Mouse (Mus musculus) hindbrain, embryonic 11.5 days (tissue): ENCODE data around the gene Gja3. TPM values are rescaled to one million over a fixed set of nuclear protein-coding genes. Genes with fewer than 3 reads are reported as not detected.
"Not testable (repeated sequence)": the region's sequence is repeated elsewhere in the genome, so short reads cannot be mapped to it uniquely, and the experiment has no call there.

Experiments used
- ATAC-seq: fragments of 200-750 bp; cut with Nextera tagmentation; 2 replicates; pipeline ENCODE4 v1.8.0; 2017; ENCODE audit warnings: mild to moderate bottlenecking, moderate TSS enrichment, moderate library complexity; ENCODE audit not compliant: low FRiP score
- DNase-seq: peaks from one replicate; pipeline ENCODE4 v3.0.0-alpha.2; 2015; ENCODE audit warnings: low spot score
- H3K27ac ChIP-seq: fragments of 300-500 bp; sonication (generic); 2 replicates; pipeline ENCODE4 v1.5.1; 2014; ENCODE audit warnings: mild to moderate bottlenecking, low read depth, low read length
- H3K27me3 ChIP-seq: fragments of 300-500 bp; sonication (generic); 2 replicates; pipeline ENCODE4 v1.6.1; 2014; ENCODE audit warnings: mild to moderate bottlenecking, low read length, moderate library complexity, mixed read lengths; ENCODE audit not compliant: control insufficient read depth, insufficient read depth
- H3K36me3 ChIP-seq: fragments of 300-500 bp; sonication (generic); 2 replicates; pipeline ENCODE4 v1.6.1; 2014; ENCODE audit warnings: mild to moderate bottlenecking, low read length, moderate library complexity, mixed read lengths; ENCODE audit not compliant: control insufficient read depth, insufficient read depth
- H3K4me1 ChIP-seq: fragments of 300-500 bp; sonication (generic); replicated peaks from 2 replicates; pipeline ENCODE4 v1.6.1; 2014; ENCODE audit warnings: low read length, mixed read lengths; ENCODE audit not compliant: control insufficient read depth, insufficient read depth
- H3K4me2 ChIP-seq: fragments of 300-500 bp; sonication (generic); replicated peaks from 2 replicates; pipeline ENCODE4 v1.6.1; 2014; ENCODE audit warnings: mild to moderate bottlenecking, low read depth, low read length
- H3K4me3 ChIP-seq: fragments of 300-500 bp; sonication (generic); 2 replicates; pipeline ENCODE4 v1.5.1; 2014; ENCODE audit warnings: low read depth, low read length
- H3K9ac ChIP-seq: fragments of 300-500 bp; sonication (generic); 2 replicates; pipeline ENCODE4 v1.6.1; 2014; ENCODE audit warnings: low read depth, low read length
- H3K9me3 ChIP-seq: fragments of 300-500 bp; sonication (generic); 2 replicates; pipeline ENCODE4 v1.6.1; 2016; ENCODE audit warnings: low read length; ENCODE audit not compliant: control insufficient read depth
- WGBS: fragments of 180-500 bp; shearing (Covaris S2); extraction: QIAGEN DNeasy Blood & Tissue Kit; methylation state at CpG from one replicate; pipeline ENCODE4 v1.1.7; 2014; 5-methylcytosine and 5-hydroxymethylcytosine counted together
- polyA plus RNA-seq: library from polyadenylated mRNA; unstranded; fragments of >200 nt; fragmentation: Nextera tagmentation; extraction: Ambion mirVana; gene quantifications from 2 replicates; pipeline ENCODE4 v1.2.1, GENCODE M21; 2014

Gene Gja3
- polyA plus RNA-seq, 1 experiment from 2014 or later = not detected

DNA sequence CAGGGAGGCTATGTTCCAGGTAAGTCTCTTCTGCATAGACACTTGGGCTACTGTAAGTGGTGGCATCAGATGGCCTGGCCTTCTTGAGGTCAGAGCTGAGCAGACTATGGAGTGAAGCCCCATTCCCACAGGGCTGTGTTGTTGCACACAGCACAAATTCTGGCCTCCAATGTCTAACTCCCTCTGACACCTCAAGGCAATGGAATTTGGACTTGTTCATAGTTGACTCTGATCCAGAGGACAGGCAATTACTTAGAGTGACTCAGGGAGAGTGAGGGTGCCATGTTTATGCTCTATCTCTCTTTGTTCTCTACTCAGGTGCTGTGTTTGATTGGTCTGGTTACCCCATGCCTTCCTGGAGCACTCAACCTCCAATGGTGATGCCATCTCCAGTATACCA is 41.1 kb downstream of the Gja3 start:
- not testable (repeated sequence) for ATAC-seq, H3K27ac ChIP-seq, H3K4me2 ChIP-seq, DNase-seq, H3K9me3 ChIP-seq, H3K4me3 ChIP-seq, H3K9ac ChIP-seq, H3K4me1 ChIP-seq, H3K27me3 ChIP-seq, H3K36me3 ChIP-seq

DNA sequence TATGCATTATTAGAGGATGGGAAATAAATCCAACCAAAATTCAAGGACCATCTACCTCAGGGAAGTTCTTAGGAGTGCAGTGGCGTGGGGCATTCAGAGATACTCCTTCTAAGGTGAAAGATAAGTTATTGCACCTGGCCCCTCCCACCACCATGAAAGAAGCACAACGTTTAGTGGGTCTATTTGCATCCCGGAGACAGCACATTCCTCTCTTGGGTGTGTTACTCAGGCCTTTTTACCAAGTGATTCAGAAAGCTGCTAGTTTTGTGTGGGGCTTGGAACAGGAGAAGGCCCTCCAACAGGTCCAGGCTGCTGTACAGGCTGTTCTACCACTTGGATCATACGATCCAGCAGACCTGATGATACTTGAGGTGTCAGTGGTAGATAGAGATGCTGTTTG is 69.3 kb downstream of the Gja3 start:
- Histone ChIP-seq H3K9ac (no peak overlapping the region), H3K4me1 (no peaks in the 10 kb centered on the region), H3K4me2 (no peak overlapping the region), H3K27me3 (no peaks in the 10 kb centered on the region), H3K36me3 (no peaks in the 10 kb centered on the region), H3K4me3 (no peak overlapping the region), H3K27ac (no peak overlapping the region), H3K9me3 (no peaks in the 10 kb centered on the region)
- DNase-seq (no peak), ATAC-seq (no peak)
- 87% methylated on average over 4 of the region's 4 CpGs for WGBS

Other genes starting within 250 kb of the Gja3 start
- 23.5 and 29.4 TPM in 2 replicates for gene Zmym5, start 246.4 kb downstream of the Gja3 start, polyA plus RNA-seq
- 60.1 and 74.4 TPM in 2 replicates for gene Zmym2, start 171.4 kb downstream of the Gja3 start, polyA plus RNA-seq
- gene Gjb2, start 46.6 kb upstream of the Gja3 start, polyA plus RNA-seq = 21.1 and 34.3 TPM in 2 replicates
- not detected in 2 replicates for gene Gm4491, start 57.8 kb upstream of the Gja3 start, polyA plus RNA-seq
- 5.8 and 6.5 TPM in 2 replicates for gene Gjb6, start 75.5 kb upstream of the Gja3 start, polyA plus RNA-seq